Mouse (Mus musculus) activated CD4-positive, CD25-positive, alpha-beta regulatory T cell (primary cell): ENCODE data around the gene Msmp. TPM values are rescaled to one million over a fixed set of nuclear protein-coding genes. Genes with fewer than 3 reads are reported as not detected.

Experiments
- polyA plus RNA-seq, 2 experiments: library from polyadenylated mRNA; unstranded; fragments of 100-300 nt; shearing (Covaris generic); gene quantifications; one replicate each; pipeline ENCODE4 v1.2.1; 2017

The Msmp gene
- 1 to 10 TPM; 1.2 to 3.1 TPM for polyA plus RNA-seq

GRCm38 (mm10) chr4:43584444-43585416, at the start of gene Msmp:
TSS of gene Msmp (minus strand) at chr4:43584494.

GRCm38 (mm10) chr4:43631046-43631955, 47.0 kb upstream of the Msmp start, which contains the start of gene Npr2:
TSS of gene Npr2 (plus strand) at chr4:43631935.

DNA sequence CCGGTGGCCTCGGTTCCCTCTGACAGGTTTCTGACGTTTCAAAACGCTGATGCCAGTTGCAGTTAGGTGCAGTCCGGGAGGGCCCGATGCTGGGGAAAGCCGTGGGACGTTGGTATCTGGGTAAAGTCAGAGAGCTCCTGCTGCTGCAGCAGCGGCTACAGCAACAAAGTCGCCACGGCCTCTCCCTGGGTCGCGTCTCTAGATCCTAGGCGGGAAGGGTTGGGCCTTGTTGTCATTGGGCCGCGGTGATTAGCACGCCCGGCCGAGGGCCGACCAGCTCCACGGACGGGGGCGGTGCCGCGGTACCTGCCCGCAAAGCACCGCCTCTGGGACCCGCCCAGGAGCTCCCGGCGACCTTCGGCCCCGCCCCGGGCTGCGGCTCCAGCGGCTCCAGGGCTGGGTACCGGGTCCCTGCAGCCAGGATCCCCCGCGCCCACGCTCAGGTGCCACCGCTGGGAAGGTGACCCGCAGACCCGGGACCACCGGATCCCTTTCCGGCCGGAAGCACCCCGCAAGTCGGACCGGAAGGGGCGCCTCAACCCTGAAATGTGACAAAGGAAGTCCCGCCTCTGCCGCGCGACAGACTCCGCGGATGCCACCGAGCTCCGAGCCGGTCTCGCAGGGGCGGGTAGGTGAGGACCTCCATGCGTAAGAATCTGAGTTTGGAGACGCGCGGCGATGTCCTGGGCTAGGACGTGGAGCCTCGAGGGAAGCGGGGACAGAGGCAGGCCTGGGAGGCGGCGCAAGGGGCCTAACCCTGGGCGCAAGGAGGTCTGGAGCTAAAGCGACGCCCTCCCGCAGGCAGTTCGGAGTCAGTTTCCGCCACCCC, 5.7 kb downstream of the Msmp start, which contains the start of the genes Rgp1 and Gba2:
TSS of gene Rgp1 (plus strand) at position 340 of the 829 bp plus-strand sequence.
TSS of gene Gba2 (minus strand) at position 498 of the 829 bp plus-strand sequence.

GRCm38 (mm10) chr4:43561997-43562768, 22.1 kb downstream of the Msmp start, which contains the start of the genes Creb3 and Tln1:
TSS of gene Creb3 (plus strand) at chr4:43562332.
TSS of gene Tln1 (minus strand) at chr4:43562691.

Other genes with a start within 250 kb of the Msmp start
- under 1 TPM in 1 of 2 experiments, not detected in 1; 0.96 TPM for gene Rusc2, start 202.5 kb downstream of the Msmp start, polyA plus RNA-seq
- gene Fam166b, start 155.4 kb downstream of the Msmp start, polyA plus RNA-seq: under 1 TPM in 1 of 2 experiments, not detected in 1; 0.12 TPM
- gene Tesk1, start 142.6 kb downstream of the Msmp start, polyA plus RNA-seq: 10 to 100 TPM; 35.2 to 58.2 TPM
- gene Cd72, start 129.9 kb downstream of the Msmp start, polyA plus RNA-seq: 10 to 100 TPM; 14.2 to 27.3 TPM
- gene Sit1, start 100.8 kb downstream of the Msmp start, polyA plus RNA-seq: 100 to 1,000 TPM; 151 to 176 TPM
- 10 to 100 TPM; 60.9 to 85.4 TPM for gene Ccdc107, start 91.6 kb downstream of the Msmp start, polyA plus RNA-seq
- gene Arhgef39, start 84.8 kb downstream of the Msmp start, polyA plus RNA-seq: 1 to 10 TPM; 5.6 to 6.3 TPM
- under 1 TPM; 0.17 to 0.47 TPM for gene Car9, start 77.5 kb downstream of the Msmp start, polyA plus RNA-seq
- under 1 TPM in 1 of 2 experiments, not detected in 1; 0.54 TPM for gene Tpm2, start 60.7 kb downstream of the Msmp start, polyA plus RNA-seq
- gene Creb3, start 22.2 kb downstream of the Msmp start, polyA plus RNA-seq: 100 to 1,000 TPM in 1 of 2 experiments, 10 to 100 TPM in 1; 88.7 to 118 TPM
- 100 to 1,000 TPM; 144 to 270 TPM for gene Tln1, start 21.8 kb downstream of the Msmp start, polyA plus RNA-seq
- 10 to 100 TPM; 13.3 to 17.8 TPM for gene Rgp1, start 5.8 kb downstream of the Msmp start, polyA plus RNA-seq
- 10 to 100 TPM; 33.3 to 39.1 TPM for gene Gba2, start 5.6 kb downstream of the Msmp start, polyA plus RNA-seq
- gene Npr2, start 47.4 kb upstream of the Msmp start, polyA plus RNA-seq: under 1 TPM in 1 of 2 experiments, not detected in 1; 0.18 TPM
- under 1 TPM in 1 of 2 experiments, not detected in 1; 0.37 TPM for gene Spag8, start 69.1 kb upstream of the Msmp start, polyA plus RNA-seq
- 10 to 100 TPM; 57.3 to 78.0 TPM for gene Hint2, start 72.0 kb upstream of the Msmp start, polyA plus RNA-seq
- gene Tmem8b, start 84.5 kb upstream of the Msmp start, polyA plus RNA-seq: 1 to 10 TPM in 1 of 2 experiments, under 1 TPM in 1; 0.26 to 1.6 TPM
- 1 to 10 TPM; 1.2 to 1.3 TPM for gene Fam221b, start 84.7 kb upstream of the Msmp start, polyA plus RNA-seq
- gene Olfr70, start 116.3 kb upstream of the Msmp start, polyA plus RNA-seq: not detected
- under 1 TPM in 1 of 2 experiments, not detected in 1; 0.18 TPM for gene Olfr71, start 125.8 kb upstream of the Msmp start, polyA plus RNA-seq
- not detected for gene Hrct1, start 142.7 kb upstream of the Msmp start, polyA plus RNA-seq
- gene Spaar, start 145.5 kb upstream of the Msmp start, polyA plus RNA-seq: under 1 TPM in 1 of 2 experiments, not detected in 1; 0.22 TPM
- gene Olfr159, start 186.5 kb upstream of the Msmp start, polyA plus RNA-seq: not detected
- not detected for gene Olfr156, start 239.4 kb upstream of the Msmp start, polyA plus RNA-seq